Mouse (Mus musculus) CH12.LX (cell line): Measurements from ENCODE around the gene Ppa2. TPM values are rescaled to one million over a fixed set of nuclear protein-coding genes. Genes with fewer than 3 reads are reported as not detected.

Experiments used
- DNase-seq: peaks from one replicate; pipeline ENCODE4 v3.0.0-alpha.2; 2013; ENCODE audit errors: extremely low read depth
- H3K27ac ChIP-seq: 2 replicates; pipeline ENCODE4 v1.5.1; 2012; ENCODE audit warnings: low read depth, mild to moderate bottlenecking, control low read depth, moderate library complexity; ENCODE audit not compliant: insufficient read depth
- H3K27me3 ChIP-seq: replicated peaks from 2 replicates; pipeline ENCODE3; 2012; ENCODE audit warnings: inconsistent platforms
- H3K36me3 ChIP-seq, 2 experiments: replicated peaks in 1 of 2; 2 replicates each; pipeline versions ENCODE3 to v1.6.1; 2012; ENCODE audit warnings: inconsistent platforms in 1 of 2, low read length in 1 of 2, mild to moderate bottlenecking in 1 of 2, mixed read lengths in 1 of 2, moderate library complexity in 1 of 2; ENCODE audit not compliant: control insufficient read depth in 1 of 2, insufficient read depth in 1 of 2
- H3K4me1 ChIP-seq, 2 experiments: 2 replicates each; pipeline ENCODE4 v1.6.1; 2012; ENCODE audit warnings: inconsistent platforms in 1 of 2, moderate library complexity in 1 of 2; ENCODE audit not compliant: insufficient read depth in 2 of 2, control insufficient read depth in 1 of 2
- H3K4me2 ChIP-seq: 2 replicates; pipeline ENCODE4 v1.6.1; 2012; ENCODE audit warnings: low read depth, mild to moderate bottlenecking, control low read depth; ENCODE audit not compliant: poor library complexity, insufficient read depth, severe bottlenecking
- H3K4me3 ChIP-seq, 3 experiments: fragments of 150-350 bp in 1 of 3; sonication (generic) in 1 of 3; replicated peaks in 1 of 3; 2 replicates each; pipeline versions ENCODE3 to v1.5.1; 2011 to 2012; ENCODE audit warnings: low read depth in 2 of 3, low read length in 2 of 3, mild to moderate bottlenecking in 2 of 3, moderate library complexity in 2 of 3, control low read depth in 1 of 3, improper control_type of control experiment in 1 of 3, inconsistent platforms in 1 of 3, mixed read lengths in 1 of 3; ENCODE audit not compliant: poor library complexity in 1 of 3
- H3K79me2 ChIP-seq: replicated peaks from 2 replicates; pipeline ENCODE4 v1.6.1; 2012; ENCODE audit warnings: mild to moderate bottlenecking, moderate library complexity; ENCODE audit not compliant: control insufficient read depth, poor library complexity, insufficient read depth, severe bottlenecking; ENCODE audit errors: extremely low read depth
- H3K9ac ChIP-seq: 2 replicates; pipeline ENCODE4 v1.6.1; 2012; ENCODE audit warnings: low read depth, mild to moderate bottlenecking, control low read depth, moderate library complexity; ENCODE audit not compliant: insufficient read depth
- H3K9me3 ChIP-seq: replicated peaks from 2 replicates; pipeline ENCODE3; 2012; ENCODE audit warnings: low read length, inconsistent platforms, mixed read lengths
- CHD1 ChIP-seq: IDR thresholded peaks from 2 replicates; pipeline ENCODE4 v1.6.1; 2012; ENCODE audit warnings: low read depth, low read length, improper control_type of control experiment, inconsistent platforms
- CHD2 ChIP-seq: IDR thresholded peaks from 2 replicates; pipeline ENCODE4 v1.6.1; 2011; ENCODE audit warnings: low read length, improper control_type of control experiment
- CTCF ChIP-seq, 2 experiments: IDR thresholded peaks in 1 of 2; conservative IDR thresholded peaks in 1 of 2; 2 replicates each; pipeline ENCODE4 v1.5.1; 2011 to 2012; ENCODE audit warnings: low read depth in 2 of 2, low read length in 2 of 2, improper control_type of control experiment in 1 of 2, inconsistent platforms in 1 of 2, mild to moderate bottlenecking in 1 of 2, moderate library complexity in 1 of 2
- E2F4 ChIP-seq: IDR thresholded peaks from 2 replicates; pipeline ENCODE4 v1.6.1; 2011; ENCODE audit warnings: low read depth, low read length, improper control_type of control experiment; ENCODE audit not compliant: insufficient replicate concordance
- ELF1 ChIP-seq: IDR thresholded peaks from 2 replicates; pipeline ENCODE4 v1.6.1; 2014; ENCODE audit warnings: low read depth, mild to moderate bottlenecking, inconsistent platforms, low read length, improper control_type of control experiment
- ETS1 ChIP-seq: conservative IDR thresholded peaks from 2 replicates; pipeline ENCODE4 v1.6.1; 2012; ENCODE audit warnings: low read depth, mild to moderate bottlenecking, inconsistent platforms, low read length, improper control_type of control experiment, moderate library complexity
- IRF4 ChIP-seq: IDR thresholded peaks from 2 replicates; pipeline ENCODE4 v1.6.1; 2014; ENCODE audit warnings: low read depth, mild to moderate bottlenecking, inconsistent platforms, low read length, improper control_type of control experiment
- JUN ChIP-seq: IDR thresholded peaks from 2 replicates; pipeline ENCODE4 v1.6.1; 2011; ENCODE audit warnings: low read depth, mild to moderate bottlenecking, low read length, improper control_type of control experiment, moderate library complexity; ENCODE audit not compliant: insufficient read depth
- JUND ChIP-seq: conservative IDR thresholded peaks from 2 replicates; pipeline ENCODE4 v1.6.1; 2011; ENCODE audit warnings: low read depth, low read length, improper control_type of control experiment
- MXI1 ChIP-seq: IDR thresholded peaks from 2 replicates; pipeline ENCODE4 v1.6.1; 2011; ENCODE audit warnings: mild to moderate bottlenecking, low read depth, low read length, improper control_type of control experiment
- MYC ChIP-seq: IDR thresholded peaks from 2 replicates; pipeline ENCODE4 v1.6.1; 2011; ENCODE audit warnings: low read depth, mild to moderate bottlenecking, improper control_type of control experiment, low read length
- NELFE ChIP-seq: IDR thresholded peaks from 2 replicates; pipeline ENCODE4 v1.6.1; 2011; ENCODE audit warnings: low read depth, low read length, improper control_type of control experiment
- PAX5 ChIP-seq: IDR thresholded peaks from 2 replicates; pipeline ENCODE4 v1.6.1; 2012; ENCODE audit warnings: low read length, inconsistent platforms, mixed read lengths
- POLR2AphosphoS2 ChIP-seq: IDR thresholded peaks from 2 replicates; pipeline ENCODE4 v1.6.1; 2011; ENCODE audit warnings: low read depth, low read length, improper control_type of control experiment
- RCOR1 ChIP-seq: conservative IDR thresholded peaks from 2 replicates; pipeline ENCODE4 v1.6.1; 2012; ENCODE audit warnings: low read depth, mild to moderate bottlenecking, inconsistent platforms, low read length, improper control_type of control experiment
- SMC3 ChIP-seq: IDR thresholded peaks from 2 replicates; pipeline ENCODE4 v1.6.1; 2011; ENCODE audit warnings: low read depth, low read length, improper control_type of control experiment
- TCF12 ChIP-seq: IDR thresholded peaks from 2 replicates; pipeline ENCODE4 v1.6.1; 2014; ENCODE audit warnings: low read depth, mild to moderate bottlenecking, inconsistent platforms, low read length, improper control_type of control experiment
- USF2 ChIP-seq: conservative IDR thresholded peaks from 2 replicates; pipeline ENCODE4 v1.6.1; 2011; ENCODE audit warnings: low read depth, low read length, improper control_type of control experiment
- ZC3H11A ChIP-seq: IDR thresholded peaks from 2 replicates; pipeline ENCODE4 v1.6.1; 2012; ENCODE audit warnings: low read depth, mild to moderate bottlenecking, inconsistent platforms, low read length, improper control_type of control experiment
- ZMIZ1 ChIP-seq: IDR thresholded peaks from 2 replicates; pipeline ENCODE4 v1.6.1; 2012; ENCODE audit warnings: low read depth, mild to moderate bottlenecking, inconsistent platforms, low read length, improper control_type of control experiment
- dilution Hi-C: fragments of 300-500 bp; cut with MboI; formaldehyde crosslinking; loops from 2 replicates; pipeline ENCODE4 v1.14.3; 2020; ENCODE audit warnings: low sequenced_read_pairs; ENCODE audit not compliant: extremely low pct_unique_long_range_greater_than_20kb, extremely low pct_ligation_motif_present
- in situ Hi-C: fragments of 300-500 bp; cut with MboI; formaldehyde crosslinking; loops from 3 replicates; pipeline ENCODE4 v1.14.3; 2019; ENCODE audit warnings: low sequenced_read_pairs, low pct_ligation_motif_present, low pct_unique_long_range_greater_than_20kb, mixed read lengths
- polyA plus RNA-seq: library from polyadenylated mRNA; unstranded; fragments of >175 nt; gene quantifications from 2 replicates; pipeline ENCODE4 v1.2.1, GENCODE M21; 2012; ENCODE audit warnings: low read depth; ENCODE audit not compliant: insufficient read length
- total RNA-seq, 2 experiments: library from RNA; depleted of rRNA; stranded (reverse); fragments of 300-350 nt in 1 of 2; fragments of >200 nt in 1 of 2; gene quantifications; 2 replicates each; pipeline ENCODE4 v1.2.3; 2012 to 2014

Gene Ppa2
- total and polyA plus RNA-seq, 3 experiments: 98.3 to 132 (median 119) TPM

DNA sequence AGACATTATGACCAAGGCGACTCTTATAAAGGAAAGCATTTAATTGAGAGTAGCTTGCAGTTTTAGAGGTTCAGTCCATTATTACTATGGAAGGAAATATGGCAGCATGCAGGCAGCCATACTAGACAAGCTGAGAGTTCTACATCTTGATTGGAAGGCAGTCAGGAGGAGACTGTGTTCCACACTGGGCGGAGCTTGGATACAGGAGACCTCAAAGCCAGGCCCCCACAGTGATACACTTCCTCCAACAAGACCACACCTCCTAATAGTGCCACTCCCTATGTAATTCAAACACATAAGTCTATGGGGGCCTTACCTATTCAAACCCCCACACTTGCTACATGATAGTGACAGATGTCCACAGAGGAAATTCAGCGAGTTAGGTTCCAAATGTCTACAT is 1.5 kb upstream of the Ppa2 start:
- Histone ChIP-seq H3K4me3 (no peak overlapping the region), H3K27ac (no peak overlapping the region), H3K9ac (no peak overlapping the region), H3K4me2 (no peak overlapping the region), H3K9me3 (peaks cover 3% of the 10 kb centered on the region), H3K27me3 (no peaks in the 10 kb centered on the region), H3K79me2 (peaks cover 14% of the 10 kb centered on the region), H3K36me3 (peaks cover 0 to 20% of the 10 kb centered on the region in 2 experiments), H3K4me1 (peaks cover 5 to 20% of the 10 kb centered on the region in 2 experiments; a peak in 3 of 4 replicates)
- in situ Hi-C loops (no loop called here), dilution Hi-C loops (no loop called here)
- DNase-seq: no peak
- TF ChIP-seq ZC3H11A: no peak
- no peak for TF ChIP-seq CHD1
- no peak for TF ChIP-seq NELFE
- TF ChIP-seq ZMIZ1: no peak
- TF ChIP-seq ELF1: no peak
- no peak for TF ChIP-seq IRF4
- no peak for TF ChIP-seq ETS1
- no peak for TF ChIP-seq CHD2
- no peak for TF ChIP-seq RCOR1
- TF ChIP-seq POLR2AphosphoS2: no peak
- TF ChIP-seq USF2: no peak
- TF ChIP-seq SMC3: no peak
- TF ChIP-seq MXI1: no peak

DNA sequence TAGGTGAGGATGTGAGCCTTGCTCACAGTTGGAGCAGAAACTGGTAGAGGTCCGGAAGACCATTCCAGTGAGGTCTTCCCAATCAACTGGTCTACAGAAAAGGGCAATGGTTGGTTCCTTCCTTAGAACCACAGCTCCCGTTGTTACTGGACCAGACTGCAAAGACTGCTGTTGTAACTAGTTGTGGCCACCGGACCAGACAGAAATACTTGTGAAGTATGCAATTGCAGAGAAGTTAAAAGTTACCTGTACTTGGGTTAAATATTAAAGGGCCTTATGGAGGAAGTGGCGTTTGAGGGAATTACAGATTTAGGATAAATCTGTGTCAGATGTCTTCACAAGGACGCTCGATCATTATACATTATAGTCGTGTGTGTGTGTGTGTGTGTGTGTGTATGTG is 551 bp upstream of the Ppa2 start:
- H3K4me2 ChIP-seq: no peak overlapping the region

More for the DNA sequence above, 551 bp upstream of the Ppa2 start:
- no peak for DNase-seq
- dilution Hi-C loops (no loop called here), in situ Hi-C loops (no loop called here)
- Histone ChIP-seq H3K27me3 (no peaks in the 10 kb centered on the region), H3K36me3 (peaks cover 3 to 25% of the 10 kb centered on the region in 2 experiments), H3K79me2 (peaks cover 21% of the 10 kb centered on the region), H3K9ac (no peak overlapping the region), H3K4me3 (no peak overlapping the region), H3K4me1 (peaks cover 9 to 23% of the 10 kb centered on the region in 2 experiments), H3K27ac (no peak overlapping the region), H3K9me3 (peaks cover 3% of the 10 kb centered on the region)
- no peak for TF ChIP-seq E2F4
- TF ChIP-seq SMC3: no peak
- TF ChIP-seq MXI1: no peak
- no peak for TF ChIP-seq PAX5
- no peak for TF ChIP-seq CTCF (conservative IDR thresholded peaks at IDR 0.05 in 1 of 2, IDR thresholded peaks at IDR 0.05 in 1 of 2; ENCODE audit: low read depth in 2 of 2, low read length in 2 of 2)
- TF ChIP-seq JUN: no peak
- TF ChIP-seq MYC: no peak
- no peak for TF ChIP-seq TCF12
- no peak for TF ChIP-seq JUND
